17 mouse cellular contexts compared by ENCODE assay signal in the genomic region with DNA sequence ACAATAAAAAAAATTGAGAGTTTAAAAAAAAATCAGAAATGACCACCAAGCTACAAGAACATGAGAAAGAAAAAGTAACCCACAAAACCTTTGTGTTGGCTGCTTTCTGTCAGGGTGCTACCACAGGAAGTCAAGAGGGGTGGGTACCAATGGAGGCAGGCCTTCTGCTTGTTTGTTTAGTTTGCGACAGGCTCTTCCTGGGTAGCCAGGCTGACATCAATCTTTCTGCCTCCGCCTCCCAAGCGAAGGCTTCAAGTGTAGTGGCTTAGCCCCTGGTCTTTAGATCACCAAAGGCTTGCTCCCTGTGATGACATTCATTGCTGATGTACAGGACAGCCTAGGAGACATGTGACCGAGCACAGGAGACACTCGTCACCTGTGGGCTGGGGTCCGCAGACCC. TPM values are rescaled to one million over a fixed set of nuclear protein-coding genes. Genes with fewer than 3 reads are reported as not detected.
DNase-seq lines count a peak whose midpoint lies in the region; ATAC-seq and TF ChIP-seq lines count a peak whose summit lies in the region.
"Had no signal": no experiment of that assay in that cellular context is flagged by ENCODE, and none has a peak within 500 bp of the region (broad histone marks: within the 10 kb centered on the region; RNA-seq: fewer than 3 reads in every experiment).

No protein-coding gene starts in this region.

- no peak overlapping the region for H3K27ac ChIP-seq in limb, embryonic 15.5 days
- no peak overlapping the region for H3K27ac ChIP-seq in limb, embryonic 10.5 days
- no peak overlapping the region for H3K27ac ChIP-seq in gastrocnemius, adult 2 months
- H3K27ac ChIP-seq: forebrain, embryonic 13.5 days; heart, embryonic 13.5 days; hindbrain, embryonic 14.5 days; kidney, postnatal 0 days; macrophage; neural tube, embryonic 13.5 days had no signal

- WGBS in limb, embryonic 15.5 days: 81% methylated on average over 6 of the region's 6 CpGs
- 73% methylated on average over 6 of the region's 6 CpGs for WGBS in limb, embryonic 10.5 days

- no peak overlapping the region for H3K4me3 ChIP-seq in limb, embryonic 15.5 days
- H3K4me3 ChIP-seq in limb, embryonic 10.5 days: no peak overlapping the region
- no peak overlapping the region for H3K4me3 ChIP-seq in gastrocnemius, adult 2 months
- H3K4me3 ChIP-seq: forebrain, embryonic 13.5 days; heart, embryonic 13.5 days; neural tube, embryonic 13.5 days had no signal

- no peak for TF ChIP-seq CTCF in gastrocnemius, adult 2 months (IDR thresholded peaks at IDR 0.05)

- peaks cover 33% of the 10 kb centered on the region for H3K36me3 ChIP-seq in limb, embryonic 15.5 days
- peaks cover 20% of the 10 kb centered on the region for H3K36me3 ChIP-seq in limb, embryonic 10.5 days

- intact Hi-C loops in gastrocnemius, adult 2 months (cut with DNase I): no loop called here

- no peak overlapping the region for H3K4me2 ChIP-seq in limb, embryonic 15.5 days
- H3K4me2 ChIP-seq: forebrain, embryonic 13.5 days; heart, embryonic 13.5 days; hindbrain, embryonic 14.5 days; midbrain, embryonic 11.5 days; neural tube, embryonic 13.5 days had no signal

- H3K9ac ChIP-seq in limb, embryonic 15.5 days: no peak overlapping the region
- H3K9ac ChIP-seq: forebrain, embryonic 13.5 days; heart, embryonic 13.5 days; hindbrain, embryonic 14.5 days; neural tube, embryonic 13.5 days had no signal

- ATAC-seq in limb, embryonic 15.5 days (ENCODE audit: insufficient number of reproducible peaks, low FRiP score, low TSS enrichment, low read depth): 0 out of 2 replicates have a peak, but pooled peaks have one; percentile 14
- ATAC-seq in CD4-positive, CD25-positive, alpha-beta regulatory T cell, adult 4 months: peak; percentile 83

- H3K4me1 ChIP-seq in limb, embryonic 15.5 days: no peaks in the 10 kb centered on the region
- H3K4me1 ChIP-seq in limb, embryonic 10.5 days: no peaks in the 10 kb centered on the region
- H3K4me1 ChIP-seq: forebrain, embryonic 13.5 days; heart, embryonic 13.5 days; neural tube, embryonic 13.5 days had no signal

- no peaks in the 10 kb centered on the region for H3K27me3 ChIP-seq in limb, embryonic 15.5 days
- no peaks in the 10 kb centered on the region for H3K27me3 ChIP-seq in limb, embryonic 10.5 days (ENCODE audit: low read depth, poor library complexity, severe bottlenecking)
- H3K27me3 ChIP-seq: forebrain, embryonic 13.5 days; heart, embryonic 13.5 days; neural tube, embryonic 13.5 days had no signal

- no peak for DNase-seq in limb, embryonic 10.5 days (ENCODE audit: low spot score)
- DNase-seq in natural killer cell, adult 2 months (ENCODE audit: low spot score in 2 of 2): peak; percentile 28 to 41
- peak; percentile 15 to 28 for DNase-seq in thymus, postnatal 36 days
- no peak for DNase-seq in gastrocnemius, postnatal 25 days
- DNase-seq in gastrocnemius, adult 2 months: no peak
- DNase-seq: adrenal gland, postnatal 10 days; cerebellum, adult 9-11 months; liver had no signal

- no peaks in the 10 kb centered on the region for H3K9me3 ChIP-seq in limb, embryonic 15.5 days
- no peaks in the 10 kb centered on the region for H3K9me3 ChIP-seq in limb, embryonic 10.5 days (replicated peaks)
- H3K9me3 ChIP-seq: forebrain, embryonic 13.5 days; heart, embryonic 13.5 days; neural tube, embryonic 13.5 days had no signal

RNA-seq across cellular contexts. Expression of gene Aldh5a1, which starts 16.2 kb away (rescaled TPM):
- polyA plus RNA-seq in limb, embryonic 15.5 days (2015; fragmentation: Nextera tagmentation; extraction: Ambion mirVana): 4.0 and 4.8 TPM in 2 replicates
- polyA plus RNA-seq in limb, embryonic 10.5 days (2016; fragmentation: Nextera tagmentation; extraction: Ambion mirVana): 4.7 and 5.6 TPM in 2 replicates
- under 1 TPM; 0.31 to 0.34 TPM for polyA plus RNA-seq in CD4-positive, CD25-positive, alpha-beta regulatory T cell, adult 4 months (2017; shearing (Covaris generic))
- total RNA-seq in gastrocnemius, postnatal 25 days (2021): 1 to 10 TPM; 5.8 to 5.9 TPM
- 1 to 10 TPM; 7.2 to 8.9 TPM for total RNA-seq in gastrocnemius, adult 2 months (2021)

RNA-seq across cellular contexts. Expression of gene Gpld1, which starts 21.7 kb away (rescaled TPM):
- 4.6 and 5.6 TPM in 2 replicates for polyA plus RNA-seq in limb, embryonic 15.5 days (2015; fragmentation: Nextera tagmentation; extraction: Ambion mirVana)
- 0.13 and 0.91 TPM in 2 replicates for polyA plus RNA-seq in limb, embryonic 10.5 days (2016; fragmentation: Nextera tagmentation; extraction: Ambion mirVana)
- polyA plus RNA-seq in CD4-positive, CD25-positive, alpha-beta regulatory T cell, adult 4 months (2017; shearing (Covaris generic)): 1 to 10 TPM; 1.9 to 4.5 TPM
- under 1 TPM; 0.40 to 0.43 TPM for total RNA-seq in gastrocnemius, postnatal 25 days (2021)
- under 1 TPM; 0.53 to 0.94 TPM for total RNA-seq in gastrocnemius, adult 2 months (2021)

Comparison
In these comparisons a context has a peak if more than half of its experiments do, and no peak if none do; other contexts are left out.
1. DNase-seq: peak in natural killer cell, adult 2 months (2 of 2) and thymus, postnatal 36 days (2 of 2); none in limb, embryonic 10.5 days (single experiment), gastrocnemius, postnatal 25 days (single experiment) and gastrocnemius, adult 2 months (single experiment).